Mouse (Mus musculus): ENCODE data around the gene Pkib. TPM values are rescaled to one million over a fixed set of nuclear protein-coding genes. Genes with fewer than 3 reads are reported as not detected.

Pkib gene
- 2.2 and 3.5 TPM in 2 replicates for polyA plus RNA-seq (2015; fragmentation: Nextera tagmentation; extraction: Ambion mirVana)

- DNase-seq (ENCODE audit: low spot score) = peak; percentile 32
- 2% methylated on average over 41 of the region's 41 CpGs for WGBS
- Histone ChIP-seq H3K27ac (ENCODE audit: low read length) (no peak within 1 kb of the TSS), H3K4me1 (ENCODE audit: insufficient read depth, low read depth, low read length) (no peaks in the 10 kb centered on the region), H3K4me2 (replicated peaks; ENCODE audit: low read depth, low read length) (peak within 1 kb of the TSS; percentile 45), H3K36me3 (ENCODE audit: insufficient read depth, low read length) (no peaks in the 10 kb centered on the region), H3K9ac (replicated peaks; ENCODE audit: low read depth) (no peak within 1 kb of the TSS), H3K4me3 (ENCODE audit: low read depth, low read length) (peak within 1 kb of the TSS; percentile 10; the same call in 1 of the 2 replicates), H3K27me3 (replicated peaks; ENCODE audit: insufficient read depth, low read length) (peaks cover 4% of the 10 kb centered on the region; the same call in 1 of the 2 replicates), H3K9me3 (ENCODE audit: low read length) (no peaks in the 10 kb centered on the region)
- peak; percentile 30; the same call in 1 of the 2 replicates for TF ChIP-seq CTCF (IDR thresholded peaks at IDR 0.05)
- no peak for TF ChIP-seq EP300 (IDR thresholded peaks at IDR 0.05)
- peak; percentile 78 for ATAC-seq
Observed at GRCm38 (mm10) chr10:57631896-57632867, at the start of gene Pkib. Gene Pkib (plus strand): TSS chr10:57631981.

GRCm38 (mm10) chr10:57583927-57584326 is 47.9 kb upstream of the Pkib start:
- Histone ChIP-seq H3K27ac (ENCODE audit: low read length) (no peak overlapping the region), H3K9me3 (ENCODE audit: low read length) (no peaks in the 10 kb centered on the region), H3K36me3 (ENCODE audit: insufficient read depth, low read length) (no peaks in the 10 kb centered on the region), H3K4me3 (ENCODE audit: low read depth, low read length) (no peak overlapping the region), H3K4me1 (ENCODE audit: insufficient read depth, low read depth, low read length) (no peaks in the 10 kb centered on the region), H3K9ac (replicated peaks; ENCODE audit: low read depth) (no peak overlapping the region), H3K27me3 (replicated peaks; ENCODE audit: insufficient read depth, low read length) (no peaks in the 10 kb centered on the region), H3K4me2 (replicated peaks; ENCODE audit: low read depth, low read length) (no peak overlapping the region)
- DNase-seq (ENCODE audit: low spot score) (no peak), ATAC-seq (no peak)
- WGBS = 21% methylated on average over 1 of the region's 1 CpGs
- TF ChIP-seq CTCF (IDR thresholded peaks at IDR 0.05) (no peak; the same call in 1 of the 2 replicates), EP300 (IDR thresholded peaks at IDR 0.05) (no peak)

GRCm38 (mm10) chr10:57594266-57594665 is 37.5 kb upstream of the Pkib start:
- Histone ChIP-seq H3K9me3 (ENCODE audit: low read length) (no peaks in the 10 kb centered on the region), H3K4me1 (ENCODE audit: insufficient read depth, low read depth, low read length) (no peaks in the 10 kb centered on the region), H3K27me3 (replicated peaks; ENCODE audit: insufficient read depth, low read length) (no peaks in the 10 kb centered on the region), H3K9ac (replicated peaks; ENCODE audit: low read depth) (no peak overlapping the region), H3K4me2 (replicated peaks; ENCODE audit: low read depth, low read length) (no peak overlapping the region), H3K4me3 (ENCODE audit: low read depth, low read length) (no peak overlapping the region), H3K27ac (ENCODE audit: low read length) (no peak overlapping the region), H3K36me3 (ENCODE audit: insufficient read depth, low read length) (no peaks in the 10 kb centered on the region)
- DNase-seq (ENCODE audit: low spot score) (no peak), ATAC-seq (no peak)
- TF ChIP-seq CTCF (IDR thresholded peaks at IDR 0.05) (no peak), EP300 (IDR thresholded peaks at IDR 0.05) (no peak)
- WGBS = 70% methylated on average over 2 of the region's 2 CpGs

GRCm38 (mm10) chr10:57597172-57597571 is 34.6 kb upstream of the Pkib start:
- Histone ChIP-seq H3K4me1 (ENCODE audit: insufficient read depth, low read depth, low read length) (no peaks in the 10 kb centered on the region), H3K36me3 (ENCODE audit: insufficient read depth, low read length) (no peaks in the 10 kb centered on the region), H3K9ac (replicated peaks; ENCODE audit: low read depth) (no peak overlapping the region), H3K4me3 (ENCODE audit: low read depth, low read length) (no peak overlapping the region), H3K27ac (ENCODE audit: low read length) (no peak overlapping the region), H3K9me3 (ENCODE audit: low read length) (no peaks in the 10 kb centered on the region), H3K4me2 (replicated peaks; ENCODE audit: low read depth, low read length) (no peak overlapping the region), H3K27me3 (replicated peaks; ENCODE audit: insufficient read depth, low read length) (no peaks in the 10 kb centered on the region)
- DNase-seq (ENCODE audit: low spot score) = no peak
- ATAC-seq = no peak
- WGBS = 63% methylated on average over 2 of the region's 2 CpGs
- no peak for TF ChIP-seq CTCF (IDR thresholded peaks at IDR 0.05)
- no peak for TF ChIP-seq EP300 (IDR thresholded peaks at IDR 0.05)

- 85% methylated on average over 4 of the region's 4 CpGs for WGBS
- no peak for DNase-seq (ENCODE audit: low spot score)
- no peaks in the 10 kb centered on the region for H3K36me3 ChIP-seq (ENCODE audit: insufficient read depth, low read length)
- no peak overlapping the region for H3K27ac ChIP-seq (ENCODE audit: low read length)
- no peak overlapping the region for H3K9ac ChIP-seq (replicated peaks; ENCODE audit: low read depth)
- H3K9me3 ChIP-seq (ENCODE audit: low read length) = no peaks in the 10 kb centered on the region
- no peaks in the 10 kb centered on the region for H3K27me3 ChIP-seq (replicated peaks; ENCODE audit: insufficient read depth, low read length)
- no peak for ATAC-seq
- H3K4me1 ChIP-seq (ENCODE audit: insufficient read depth, low read depth, low read length) = no peaks in the 10 kb centered on the region
- no peak for TF ChIP-seq EP300 (IDR thresholded peaks at IDR 0.05)
- no peak for TF ChIP-seq CTCF (IDR thresholded peaks at IDR 0.05)
- H3K4me3 ChIP-seq (ENCODE audit: low read depth, low read length) = no peak overlapping the region
- H3K4me2 ChIP-seq (replicated peaks; ENCODE audit: low read depth, low read length) = no peak overlapping the region
Observed at GRCm38 (mm10) chr10:57602951-57603350, 28.8 kb upstream of the Pkib start.

- TF ChIP-seq EP300 (IDR thresholded peaks at IDR 0.05) (no peak), CTCF (IDR thresholded peaks at IDR 0.05) (no peak)
- Histone ChIP-seq H3K9me3 (ENCODE audit: low read length) (no peaks in the 10 kb centered on the region), H3K4me3 (ENCODE audit: low read depth, low read length) (no peak overlapping the region), H3K27me3 (replicated peaks; ENCODE audit: insufficient read depth, low read length) (no peaks in the 10 kb centered on the region), H3K4me2 (replicated peaks; ENCODE audit: low read depth, low read length) (no peak overlapping the region), H3K36me3 (ENCODE audit: insufficient read depth, low read length) (no peaks in the 10 kb centered on the region), H3K4me1 (ENCODE audit: insufficient read depth, low read depth, low read length) (no peaks in the 10 kb centered on the region), H3K27ac (ENCODE audit: low read length) (no peak overlapping the region), H3K9ac (replicated peaks; ENCODE audit: low read depth) (no peak overlapping the region)
- whole genome bisulfite sequencing = 76% methylated on average over 10 of the region's 10 CpGs
- ATAC-seq = no peak
- DNase-seq (ENCODE audit: low spot score) = no peak
Observed at GRCm38 (mm10) chr10:57623311-57623710, 8.5 kb upstream of the Pkib start.
